Comparison of ENCODE assay signal across 16 mouse cellular contexts in the genomic region with DNA sequence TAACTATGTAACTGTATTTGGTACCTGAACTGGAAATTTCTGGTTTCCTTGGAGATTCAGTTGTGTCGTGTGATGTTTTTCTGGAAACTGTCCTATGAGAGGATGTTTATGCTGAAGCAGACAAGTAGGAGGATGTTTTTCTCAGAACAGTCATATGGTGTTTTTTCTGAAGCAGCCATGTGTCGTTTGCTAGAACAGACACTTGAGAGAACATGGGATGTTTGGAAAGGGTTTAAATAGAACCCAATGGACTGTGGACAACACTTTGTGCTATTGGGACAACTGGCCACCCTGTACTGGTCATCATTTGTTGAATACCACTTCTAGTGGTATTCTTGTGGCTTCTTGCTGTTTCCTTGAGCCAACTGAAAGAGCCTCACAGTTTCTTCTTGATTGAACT. TPM values are rescaled to one million over a fixed set of nuclear protein-coding genes. Genes with fewer than 3 reads are reported as not detected.
DNase-seq lines count a peak whose midpoint lies in the region; TF ChIP-seq lines count a peak whose summit lies in the region.
"Had no signal": no experiment of that assay in that cellular context is flagged by ENCODE, and none has a peak within 500 bp of the region (broad histone marks: within the 10 kb centered on the region; RNA-seq: fewer than 3 reads in every experiment).

A gene (plus strand): TSS at position 193 of the 400 bp plus-strand sequence.

- peak; percentile 10 for DNase-seq in right cerebral cortex, postnatal 25 days
- no peak for DNase-seq in right cerebral cortex, postnatal 4 days
- peak; percentile 7 to 30 for DNase-seq in left cerebral cortex, adult 18-20 months (ENCODE audit: low spot score in 2 of 2)
- DNase-seq in c-Kit-positive CD71-positive TER-119-positive erythroid progenitor cells, embryonic 14.5 days (ENCODE audit: low spot score): no peak
- no peak for DNase-seq in heart, adult 9 months (ENCODE audit: low spot score in 2 of 2)
- no peak for DNase-seq in neural tube, embryonic 10.5 days (ENCODE audit: extremely low spot score, low spot score)
- DNase-seq: cerebellum, postnatal 36 days; heart, postnatal 36 days; retina, postnatal 1 day had no signal

- WGBS in small intestine, adult 2 months: 58% methylated on average over 2 of the region's 2 CpGs

- no peak for TF ChIP-seq POLR2A in bone marrow macrophage, adult 2 months (IDR thresholded peaks at IDR 0.05; ENCODE audit: borderline replicate concordance, low read depth, low read length)
- TF ChIP-seq POLR2A in small intestine, adult 2 months (IDR thresholded peaks at IDR 0.05; ENCODE audit: low read depth, low read length): no peak

- peaks cover 12% of the 10 kb centered on the region for H3K4me1 ChIP-seq in bone marrow macrophage, adult 2 months (ENCODE audit: control insufficient read depth, insufficient read depth, low read length)
- H3K4me1 ChIP-seq in small intestine, adult 2 months (ENCODE audit: control insufficient read depth, insufficient read depth, insufficient read length, low read length): no peaks in the 10 kb centered on the region
- H3K4me1 ChIP-seq: embryonic facial prominence, embryonic 13.5 days; intestine, embryonic 15.5 days had no signal

- H3K27me3 ChIP-seq in small intestine, adult 2 months (ENCODE audit: control insufficient read depth, insufficient read depth, low read length): no peaks in the 10 kb centered on the region
- H3K27me3 ChIP-seq: embryonic facial prominence, embryonic 13.5 days; intestine, embryonic 15.5 days had no signal

- no peak within 1 kb of the TSS for H3K4me3 ChIP-seq in bone marrow macrophage, adult 2 months (ENCODE audit: insufficient read depth, low read length)
- H3K4me3 ChIP-seq in small intestine, adult 2 months (ENCODE audit: low read depth, low read length): no peak within 1 kb of the TSS
- H3K4me3 ChIP-seq: embryonic facial prominence, embryonic 13.5 days; intestine, embryonic 15.5 days; myocyte had no signal

- no peak for TF ChIP-seq CTCF in bone marrow macrophage, adult 2 months (IDR thresholded peaks at IDR 0.05; ENCODE audit: low read depth, low read length)
- TF ChIP-seq CTCF in small intestine, adult 2 months (IDR thresholded peaks at IDR 0.05; ENCODE audit: extremely low read depth, insufficient read length, insufficient replicate concordance, low read depth, low read length): no peak

- no peaks in the 10 kb centered on the region for H3K36me3 ChIP-seq in small intestine, adult 2 months (ENCODE audit: control insufficient read depth, insufficient read depth, low read length)
- H3K36me3 ChIP-seq: embryonic facial prominence, embryonic 13.5 days; intestine, embryonic 15.5 days had no signal

- peak within 1 kb of the TSS; percentile 11; the same call in 1 of the 2 replicates for H3K27ac ChIP-seq in bone marrow macrophage, adult 2 months (ENCODE audit: insufficient read depth, low read depth, low read length)
- peak within 1 kb of the TSS; percentile 73 for H3K27ac ChIP-seq in small intestine, adult 2 months (ENCODE audit: insufficient read depth, low read depth, low read length)
- H3K27ac ChIP-seq: embryonic facial prominence, embryonic 13.5 days; intestine, embryonic 15.5 days; liver, embryonic 14.5 days had no signal

RNA-seq across cellular contexts. Expression of the gene that starts here (rescaled TPM):
- 13.4 and 15.4 TPM in 2 replicates for polyA plus RNA-seq in bone marrow macrophage, adult 2 months (2012; ENCODE audit: insufficient read depth, insufficient read length, missing spikeins)
- under 1 TPM; 0.49 to 0.84 TPM for total RNA-seq in left cerebral cortex, adult 18-20 months (2021)
- 0.28 and 0.82 TPM in 2 replicates for polyA plus RNA-seq in small intestine, adult 2 months (2012; rRNA removed)
- polyA plus RNA-seq: embryonic facial prominence, embryonic 13.5 days; forebrain, embryonic 14.5 days; myocyte had no signal

Comparison
In these comparisons a context has a peak if more than half of its experiments do, and no peak if none do; other contexts are left out.
1. Peak in DNase-seq in left cerebral cortex, adult 18-20 months; RNA of the gene not detected or under 1 TPM.